Mouse (Mus musculus) cerebellum, postnatal 14 days (tissue): ENCODE measurements around the gene Poldip2.

Experiments used
- DNase-seq, 2 experiments: peaks; one replicate each; pipeline ENCODE4 v3.0.0; 2021; ENCODE audit warnings: mixed read lengths in 2 of 2

Gene Poldip2

DNA sequence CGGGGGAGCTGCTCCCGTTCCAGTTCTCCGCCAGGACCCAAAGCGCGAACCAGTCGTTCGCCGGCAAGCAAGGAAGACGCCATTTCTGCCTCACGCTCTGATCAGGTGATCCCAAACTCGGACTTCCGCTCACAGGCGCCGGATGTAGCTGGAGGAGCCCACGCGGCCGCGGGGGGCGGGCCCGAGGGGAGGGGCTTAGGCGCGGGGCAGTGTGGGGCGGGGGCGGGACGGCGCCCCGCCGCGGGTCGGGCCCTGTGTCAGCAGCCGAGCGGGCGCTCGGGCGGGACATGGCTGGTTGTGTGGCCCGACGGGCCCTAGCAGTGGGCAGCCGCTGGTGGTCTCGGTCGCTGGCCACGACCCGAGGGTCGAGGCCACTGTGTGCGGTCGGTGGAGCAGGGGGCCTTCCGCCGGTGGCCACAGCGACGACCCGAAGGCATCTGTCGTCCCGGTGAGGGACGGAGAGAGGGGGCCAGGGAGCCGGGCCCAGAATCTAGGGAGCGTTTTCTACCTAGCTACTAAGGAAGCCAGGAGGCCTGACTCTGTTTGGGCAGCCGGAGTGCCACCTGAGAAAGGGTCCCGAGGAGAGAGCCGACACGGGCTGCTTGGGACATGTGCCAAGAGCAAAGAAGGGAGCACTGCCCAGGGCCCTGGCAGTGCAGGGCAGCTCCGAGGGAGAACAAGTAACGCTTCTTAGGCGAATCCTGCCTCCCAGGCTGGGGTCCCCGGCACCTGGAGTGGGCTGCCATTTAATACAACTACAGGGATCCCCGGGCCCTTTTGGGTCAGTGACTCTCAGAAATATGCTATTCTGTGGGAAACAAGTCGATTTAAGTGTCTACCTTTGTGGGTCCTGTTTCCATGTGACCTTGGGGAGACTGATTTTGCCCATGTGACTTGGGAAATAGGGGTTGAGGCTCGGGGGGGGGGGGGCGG lies at the start of gene Poldip2, which contains the start of gene Tmem199:
Gene Poldip2 (plus strand): TSS at position 169 of the 933 bp plus-strand sequence.
Gene Tmem199 (minus strand): TSS at position 148 of the 933 bp plus-strand sequence.
- DNase-seq: peak; percentile 94

DNA sequence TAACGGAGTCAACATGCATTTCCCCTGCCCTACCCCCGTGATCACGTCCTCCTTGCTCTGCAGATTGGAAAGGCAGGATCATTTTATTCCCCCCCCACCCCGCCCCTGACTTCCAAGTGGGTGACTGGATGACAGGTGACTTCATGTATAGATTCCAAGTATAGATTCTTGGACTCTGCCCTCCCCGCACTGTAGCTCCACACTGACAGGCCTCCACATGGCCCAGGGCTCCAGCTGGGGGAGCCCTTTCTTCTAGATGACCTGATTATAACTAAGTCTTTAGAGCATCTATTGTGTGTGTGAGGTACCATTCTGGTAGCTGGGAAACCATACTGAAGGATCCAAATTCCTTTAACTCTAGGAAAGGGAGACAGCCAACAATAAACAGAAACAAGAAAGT lies 49.3 kb upstream of the Poldip2 start:
- no peak for DNase-seq

DNA sequence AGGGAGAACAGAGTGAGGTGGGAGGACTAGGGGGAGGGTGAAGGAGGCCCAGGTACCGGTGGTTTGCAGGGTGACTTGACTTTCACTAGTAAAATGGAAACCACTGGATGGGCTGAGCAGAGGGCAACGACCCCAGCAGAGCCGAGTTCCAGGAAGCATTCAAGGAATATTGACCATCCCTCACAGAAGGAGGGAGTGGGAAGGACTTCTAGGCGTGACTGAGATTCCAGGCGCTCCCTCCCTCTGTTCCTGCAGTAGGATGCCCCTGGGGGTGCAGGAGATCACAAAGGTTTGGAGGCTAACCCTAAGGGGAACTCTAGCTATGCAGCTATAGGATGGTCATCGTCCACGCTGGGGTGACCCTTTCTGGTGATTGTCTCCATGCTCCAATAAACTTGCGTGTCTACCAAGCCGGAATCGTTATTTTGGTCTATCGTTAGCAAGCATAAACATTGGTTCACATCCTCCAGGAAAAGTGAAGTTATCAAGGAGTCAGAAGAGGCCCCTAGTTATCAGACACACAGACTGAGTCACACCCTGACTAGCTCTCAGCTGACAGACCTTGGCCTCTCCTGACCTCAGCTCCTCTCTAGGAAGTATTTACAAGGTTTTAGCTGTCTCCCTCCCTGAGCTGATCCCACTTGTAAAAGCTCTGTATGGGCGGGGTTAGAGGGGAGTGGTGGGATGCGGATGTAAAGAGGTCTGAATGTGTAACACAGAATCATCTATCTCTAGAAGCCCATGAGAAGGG lies 48.5 kb upstream of the Poldip2 start:
- DNase-seq: no peak

DNA sequence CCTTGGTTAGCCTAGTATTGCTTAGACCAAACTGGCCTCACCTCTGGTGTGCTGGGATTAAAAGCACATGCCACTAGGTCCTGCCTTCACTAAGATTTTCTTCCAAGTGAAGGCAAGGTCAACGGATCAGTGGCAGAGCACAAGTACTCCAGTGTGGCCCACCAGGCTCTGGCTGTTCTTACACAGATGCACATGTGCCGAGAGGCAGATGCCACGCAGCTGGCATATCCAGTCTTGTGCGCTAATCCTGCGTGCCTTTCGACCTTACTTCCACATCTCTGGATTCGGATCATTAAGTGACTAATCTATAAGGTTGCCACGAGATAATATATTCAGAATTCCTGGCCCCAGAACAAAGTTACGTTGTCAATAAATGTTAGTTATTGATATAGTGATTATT lies 46.9 kb upstream of the Poldip2 start:
- DNase-seq: no peak

DNA sequence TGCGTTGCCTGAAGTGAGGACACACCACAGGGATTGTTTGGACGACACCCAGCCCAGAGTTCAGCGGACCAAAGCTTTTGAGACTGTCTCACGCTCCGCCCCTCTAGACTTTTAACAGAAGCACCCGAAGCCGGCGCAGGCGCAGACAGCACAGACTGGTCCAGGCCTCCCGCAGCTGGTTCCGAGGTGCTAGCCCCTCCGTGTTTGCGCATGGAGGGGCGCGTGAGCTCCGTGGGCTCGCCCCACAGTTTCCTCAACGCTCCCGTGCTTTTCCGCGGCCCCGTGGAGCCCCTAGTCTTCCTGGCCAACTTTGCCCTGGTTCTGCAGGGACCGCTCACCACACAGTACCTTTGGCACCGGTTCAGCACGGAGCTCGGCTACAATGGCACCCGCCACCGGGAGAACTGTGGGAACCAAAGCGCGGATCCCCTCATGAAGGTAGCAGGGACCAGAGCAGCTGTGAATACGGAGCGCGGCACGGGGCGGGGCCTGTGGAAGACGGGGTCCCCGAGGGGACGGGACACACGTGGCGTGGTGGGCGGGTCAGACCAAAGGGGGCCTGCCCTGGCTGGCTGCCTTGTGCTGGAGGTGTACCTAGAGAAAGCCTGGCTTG lies 46.3 kb upstream of the Poldip2 start, which contains the start of gene Slc46a1:
Gene Slc46a1 (plus strand): TSS at position 130 of the 613 bp plus-strand sequence.
- DNase-seq: peak; percentile 71 to 81

DNA sequence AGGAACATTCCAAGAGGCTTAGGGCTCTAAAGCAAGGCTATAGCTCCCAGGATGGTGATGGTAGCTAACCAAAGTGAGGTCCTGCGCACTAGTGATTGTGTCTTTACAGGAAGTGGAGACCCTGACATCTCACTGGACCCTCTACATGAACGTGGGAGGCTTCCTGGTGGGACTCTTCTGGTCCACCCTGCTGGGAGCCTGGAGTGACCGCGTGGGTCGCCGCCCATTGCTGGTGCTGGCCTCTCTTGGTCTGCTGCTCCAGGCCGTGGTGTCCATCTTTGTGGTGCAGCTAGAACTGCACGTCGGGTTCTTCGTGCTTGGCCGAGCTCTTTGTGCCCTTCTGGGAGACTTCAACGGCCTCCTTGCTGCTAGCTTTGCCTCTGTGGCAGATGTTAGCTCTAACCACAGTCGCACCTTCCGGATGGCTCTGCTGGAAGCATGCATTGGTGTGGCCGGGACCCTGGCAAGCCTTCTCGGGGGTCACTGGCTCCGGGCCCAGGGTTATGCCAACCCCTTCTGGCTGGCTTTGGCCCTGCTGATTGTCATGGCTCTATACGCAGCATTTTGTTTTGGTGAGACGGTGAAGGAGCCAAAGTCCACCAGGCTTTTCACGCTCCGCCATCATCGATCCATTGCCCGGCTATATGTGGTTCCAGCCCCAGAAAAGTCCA lies 45.6 kb upstream of the Poldip2 start:
- peak; percentile 40 to 53 for DNase-seq

DNA sequence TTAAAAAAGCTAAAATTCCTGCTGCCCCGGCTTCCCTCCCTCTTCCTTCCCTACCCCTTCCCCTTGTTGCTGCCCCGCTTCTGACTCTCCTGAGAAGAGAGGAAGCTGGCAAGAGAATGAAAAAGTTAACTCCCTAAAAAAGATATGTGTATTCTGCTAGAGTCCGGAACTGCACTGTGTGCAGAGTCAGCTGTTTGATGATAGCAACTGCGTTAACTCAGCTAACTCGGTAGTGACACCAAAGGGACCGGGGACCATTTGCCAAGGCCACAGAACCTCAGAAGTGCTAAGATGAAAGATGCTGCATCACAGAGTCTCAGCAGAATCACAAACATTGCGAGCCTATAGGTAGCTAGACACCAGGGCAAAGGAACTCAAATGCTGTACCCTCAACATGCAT lies 44.5 kb upstream of the Poldip2 start:
- no peak for DNase-seq

DNA sequence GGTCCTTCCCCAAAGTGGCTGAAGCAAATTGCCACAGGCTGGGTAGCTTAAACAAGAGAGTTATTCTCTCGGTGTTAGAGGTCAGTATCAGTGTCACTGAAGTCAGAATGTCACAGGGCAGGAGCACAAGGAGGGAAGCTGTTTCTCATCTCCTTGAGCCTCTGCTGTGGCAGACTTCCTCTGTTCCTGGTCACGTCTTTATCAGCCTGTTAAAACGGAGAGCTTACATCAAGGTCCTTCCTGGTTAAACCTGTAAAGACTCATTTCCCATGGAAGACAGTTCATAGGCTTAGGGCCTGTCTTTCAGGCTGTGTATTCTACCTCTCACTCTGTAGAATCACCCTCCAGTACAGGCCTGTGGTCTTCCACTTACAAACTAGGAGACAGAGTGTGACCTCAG lies 44.1 kb upstream of the Poldip2 start:
- no peak for DNase-seq

DNA sequence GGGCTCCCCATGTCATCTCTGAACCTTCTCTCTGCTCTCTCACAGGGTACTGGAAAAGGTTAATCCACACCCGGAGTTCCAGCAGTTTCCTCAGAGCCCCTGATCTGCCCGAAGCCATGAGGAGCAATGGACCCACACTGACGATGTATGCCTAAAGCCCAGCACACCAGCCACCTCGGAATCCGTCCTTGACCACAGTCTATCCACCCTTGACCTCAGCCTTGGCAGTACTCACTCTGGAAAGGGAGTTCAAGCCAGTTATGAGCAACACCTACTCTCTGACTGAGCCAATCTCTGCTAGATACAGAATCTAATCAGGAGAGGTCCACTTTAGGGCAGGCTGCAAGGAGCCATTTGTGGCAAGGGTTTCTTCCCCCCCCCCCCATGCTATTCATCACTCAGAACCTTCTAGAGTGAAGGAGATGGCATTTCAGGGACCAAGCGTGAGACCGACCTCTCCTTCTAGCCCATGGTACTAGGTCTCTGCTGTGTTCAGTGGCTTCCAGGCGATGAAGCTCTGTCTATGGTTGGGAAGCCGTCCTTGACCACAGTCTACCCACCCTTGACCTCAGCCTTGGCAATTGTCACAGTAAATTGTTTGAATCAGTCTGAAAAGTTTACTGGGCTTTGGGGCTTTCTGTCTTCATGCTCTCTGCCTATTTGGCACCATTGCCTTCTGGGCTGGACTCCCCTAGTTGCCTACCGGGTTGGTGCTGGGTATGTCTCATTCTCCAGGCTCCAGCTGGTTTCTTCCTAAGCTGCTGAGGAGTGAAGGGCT lies 40.5 kb upstream of the Poldip2 start:
- DNase-seq: no peak

DNA sequence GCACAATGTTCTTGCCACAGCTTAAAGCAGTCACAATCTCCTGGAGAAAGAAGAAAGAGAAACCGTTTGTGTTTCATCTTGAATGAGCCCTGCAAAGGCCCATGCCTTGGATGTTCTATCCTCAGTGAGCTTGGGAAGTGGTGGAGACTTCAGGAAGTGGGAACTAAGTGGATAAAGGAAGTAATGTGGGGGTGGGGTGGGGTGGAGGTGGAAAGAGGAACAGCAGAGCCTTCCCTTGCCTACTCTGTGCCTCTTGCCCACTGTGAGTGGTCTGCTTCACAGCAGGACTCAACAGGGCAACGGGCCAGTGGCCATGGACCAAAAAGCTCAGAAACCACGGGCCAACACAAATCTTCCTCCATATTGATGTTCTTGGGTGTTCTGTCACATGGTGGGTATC lies 36.7 kb upstream of the Poldip2 start:
- no peak for DNase-seq

DNA sequence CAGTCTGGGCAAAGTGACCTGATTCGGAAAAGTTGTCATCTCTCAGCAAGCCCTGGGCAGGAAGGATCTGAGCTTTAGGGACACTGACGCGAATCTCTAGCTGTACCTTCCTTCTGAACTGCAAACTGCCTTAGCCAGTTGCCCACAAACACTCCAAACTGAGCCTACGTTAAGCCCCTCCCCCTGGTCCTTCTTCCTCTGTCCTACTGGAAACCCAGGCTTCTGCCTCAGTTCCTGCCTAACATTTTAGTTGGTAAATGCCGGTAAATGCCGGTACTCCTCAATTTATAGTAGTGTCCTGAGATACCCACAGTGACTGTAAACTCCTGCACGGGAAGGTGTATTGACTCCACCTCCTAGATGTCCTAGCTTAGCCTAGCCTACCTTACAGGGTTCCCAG lies 28.4 kb upstream of the Poldip2 start:
- DNase-seq: no peak

DNA sequence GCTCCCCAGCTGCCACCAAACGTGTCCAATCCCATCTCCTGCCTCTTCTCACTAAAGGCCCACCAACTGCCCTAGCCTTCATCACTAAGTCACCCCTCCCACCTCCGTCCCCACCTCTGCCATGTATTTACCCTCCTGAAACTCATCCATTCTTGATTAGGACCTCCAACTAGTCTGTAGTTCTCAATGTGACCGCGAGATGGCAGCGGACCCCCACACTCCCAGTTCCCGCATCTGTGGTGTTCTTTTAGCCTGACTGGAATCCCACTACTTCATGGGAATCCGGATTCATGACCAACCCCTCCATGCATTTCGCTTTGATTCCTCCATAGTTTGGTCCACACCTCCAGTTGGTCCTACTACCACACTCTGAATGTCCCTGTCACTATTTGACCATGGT lies 23.8 kb upstream of the Poldip2 start:
- peak; percentile 93 to 94 for DNase-seq

DNA sequence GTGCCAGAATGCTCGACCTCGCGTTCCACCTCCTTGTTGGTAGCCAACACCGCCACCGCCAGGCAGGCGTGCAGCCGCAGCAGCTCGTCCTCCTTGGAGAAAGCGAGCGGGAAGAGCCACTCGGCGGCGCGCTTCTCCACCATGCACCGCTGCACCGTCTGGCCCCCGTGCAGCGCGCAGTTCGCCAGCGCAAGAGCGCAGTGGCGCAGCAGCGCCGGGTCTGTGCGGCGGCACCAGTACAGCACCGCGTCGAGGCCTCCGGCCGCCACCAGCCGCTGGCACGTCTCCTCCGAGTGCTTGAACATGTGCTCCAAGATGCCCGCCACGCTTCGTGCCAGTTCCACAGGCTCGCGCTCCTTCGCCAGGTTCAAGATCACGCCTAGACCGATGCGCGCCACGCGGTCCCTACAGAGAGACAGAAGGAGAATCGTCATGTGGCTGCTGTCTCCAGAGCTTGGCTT lies 21.2 kb upstream of the Poldip2 start:
- DNase-seq: peak; percentile 74 to 80

DNA sequence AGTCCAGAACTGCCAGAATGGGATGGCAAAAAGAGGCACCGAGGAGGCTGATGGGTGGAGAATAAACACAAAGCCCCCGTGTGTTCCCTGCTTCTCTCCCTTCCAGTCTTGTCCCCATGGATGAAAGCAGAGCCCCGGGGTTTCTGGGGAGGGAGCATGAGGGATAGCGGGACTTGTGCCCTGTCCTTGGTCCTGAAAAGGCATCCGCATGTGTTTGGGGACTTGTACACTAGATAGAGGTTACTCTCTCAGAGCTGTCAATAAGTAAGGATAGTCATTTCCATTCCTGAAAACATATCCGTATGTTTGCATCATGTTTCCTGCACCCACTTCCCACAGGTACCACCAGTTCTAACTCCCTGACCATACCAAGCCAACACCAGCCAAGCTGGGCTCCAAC lies 16.1 kb upstream of the Poldip2 start:
- DNase-seq: peak in 1 of 2 experiments; percentile 40

DNA sequence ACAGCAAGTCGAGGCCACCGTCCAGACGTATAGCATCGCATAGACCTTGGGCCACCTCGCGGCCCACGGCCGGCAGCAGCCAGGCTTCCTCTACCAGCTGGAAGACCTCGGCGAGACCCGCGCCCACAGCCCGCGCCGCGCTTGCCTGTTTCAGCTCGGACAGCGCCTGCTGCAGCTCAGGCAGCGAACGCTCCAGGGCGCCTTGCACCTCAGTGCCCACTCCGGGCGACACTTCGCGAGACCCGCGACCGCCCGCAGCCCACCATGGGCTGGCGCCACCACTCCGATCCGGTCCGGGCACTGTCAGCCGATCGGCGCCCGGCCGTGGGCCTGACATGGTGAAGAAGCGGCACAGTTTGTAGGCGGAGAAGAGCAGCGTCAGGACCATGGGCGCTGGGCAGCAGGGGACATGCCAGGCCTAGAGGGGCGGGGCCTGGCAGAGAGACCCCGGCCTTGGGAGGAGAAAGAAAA lies 14.9 kb upstream of the Poldip2 start:
- DNase-seq: peak in 1 of 2 experiments; percentile 79

DNA sequence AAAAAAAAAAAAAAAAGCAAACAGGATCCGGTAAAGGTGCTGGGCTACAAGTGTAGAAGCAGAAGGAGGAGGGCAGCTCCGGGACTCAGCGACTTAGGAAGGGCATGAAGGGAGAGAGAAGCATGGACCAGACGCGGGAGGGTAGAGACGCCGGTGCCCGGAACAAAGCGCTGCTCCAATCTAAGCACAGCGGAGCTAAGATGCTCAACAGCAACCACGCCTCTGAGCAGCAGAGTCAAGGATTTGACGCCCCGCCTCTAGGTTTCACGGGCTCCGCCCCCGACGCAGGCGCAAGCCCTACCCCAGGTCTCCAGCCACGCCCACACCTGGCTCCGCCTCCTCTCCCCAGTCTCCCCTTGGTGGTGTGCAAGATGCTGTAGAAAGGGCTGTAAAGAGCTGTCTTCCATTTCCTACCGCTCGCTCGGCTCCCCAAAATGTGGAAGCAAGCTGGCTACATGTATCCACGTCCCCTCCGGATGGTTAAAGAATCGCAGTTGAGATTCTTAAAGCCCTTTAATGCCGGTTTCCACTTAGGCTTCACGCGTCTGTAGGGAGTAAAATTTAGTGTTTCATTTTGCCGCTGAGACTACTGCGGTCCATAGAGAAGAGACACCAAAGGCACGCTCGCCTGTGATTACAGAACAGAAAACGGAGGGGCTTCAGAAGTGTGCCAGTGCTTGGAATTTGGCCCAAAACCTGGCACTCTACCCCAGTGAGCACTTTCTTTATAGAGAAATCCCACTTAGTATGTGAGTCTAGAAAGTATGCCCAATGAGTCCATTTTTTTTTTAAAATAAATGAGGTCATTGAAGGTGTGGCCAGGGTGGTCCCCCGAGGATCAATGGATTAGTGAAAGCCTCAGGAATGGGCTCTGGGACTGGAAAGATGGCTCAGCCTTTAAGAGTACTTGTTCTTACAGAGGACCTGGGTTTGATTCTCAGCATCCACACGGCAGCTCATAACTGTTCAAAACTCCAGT lies 14.2 kb upstream of the Poldip2 start, which contains the start of gene Sarm1:
Gene Sarm1 (minus strand): TSS at position 211 of the 979 bp plus-strand sequence.
- peak; percentile 99 for DNase-seq

DNA sequence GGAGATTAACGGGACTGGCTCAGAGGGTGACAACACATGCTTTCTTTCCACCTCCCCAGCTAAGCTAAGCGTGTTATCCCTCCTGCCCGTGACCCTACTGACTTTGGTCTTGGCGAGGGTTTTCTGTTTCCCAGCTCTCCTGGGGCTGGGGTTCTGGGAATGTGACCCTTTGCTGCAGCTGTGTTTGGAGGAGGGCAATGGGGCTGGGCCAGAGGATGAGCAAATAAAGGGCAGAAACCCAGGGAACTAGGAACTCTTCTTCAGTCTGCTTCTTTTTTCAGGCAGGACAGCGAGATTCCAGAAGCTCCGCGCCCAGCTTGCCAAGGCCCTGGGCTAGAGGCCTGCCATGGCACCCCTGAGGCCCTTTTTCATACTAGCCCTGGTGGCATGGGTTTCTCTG lies 13.0 kb upstream of the Poldip2 start, which contains the start of gene Vtn:
Gene Vtn (plus strand): TSS at position 88 of the 400 bp plus-strand sequence.
- DNase-seq: peak in 1 of 2 experiments; percentile 30

DNA sequence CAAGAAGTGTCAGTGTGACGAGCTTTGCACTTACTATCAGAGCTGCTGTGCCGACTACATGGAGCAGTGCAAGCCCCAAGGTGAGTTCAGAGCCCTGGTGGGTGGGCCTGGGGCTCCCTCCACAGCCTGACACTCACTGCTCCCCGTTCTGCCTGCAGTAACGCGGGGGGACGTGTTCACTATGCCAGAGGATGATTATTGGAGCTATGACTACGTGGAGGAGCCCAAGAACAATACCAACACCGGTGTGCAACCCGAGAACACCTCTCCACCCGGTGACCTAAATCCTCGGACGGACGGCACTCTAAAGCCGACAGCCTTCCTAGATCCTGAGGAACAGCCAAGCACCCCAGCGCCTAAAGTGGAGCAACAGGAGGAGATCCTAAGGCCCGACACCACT lies 12.4 kb upstream of the Poldip2 start:
- no peak for DNase-seq

DNA sequence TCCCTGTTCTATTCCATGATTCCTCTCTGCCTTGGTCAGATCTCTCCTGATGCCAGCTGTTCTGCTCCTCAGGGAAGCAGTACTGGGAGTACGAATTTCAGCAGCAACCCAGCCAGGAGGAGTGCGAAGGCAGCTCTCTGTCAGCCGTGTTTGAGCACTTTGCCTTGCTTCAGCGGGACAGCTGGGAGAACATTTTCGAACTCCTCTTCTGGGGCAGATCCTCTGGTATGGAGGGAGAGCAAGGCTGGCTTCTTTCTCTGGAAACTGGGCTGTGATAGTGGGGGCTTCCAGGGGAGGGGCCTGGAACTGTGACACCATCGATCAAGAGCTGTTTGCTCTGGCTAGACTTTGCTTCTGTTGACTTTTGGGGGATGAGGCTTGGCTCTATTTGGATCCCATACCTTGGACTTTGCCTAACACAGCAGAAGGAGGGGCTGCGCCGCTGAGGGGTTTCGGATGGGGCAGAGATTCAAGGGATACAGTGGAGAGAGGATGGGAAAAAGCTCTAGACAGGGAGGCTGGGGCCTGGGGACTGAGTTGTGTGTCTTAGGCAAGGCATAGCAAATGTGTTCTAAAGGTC lies 11.3 kb upstream of the Poldip2 start:
- DNase-seq: no peak

DNA sequence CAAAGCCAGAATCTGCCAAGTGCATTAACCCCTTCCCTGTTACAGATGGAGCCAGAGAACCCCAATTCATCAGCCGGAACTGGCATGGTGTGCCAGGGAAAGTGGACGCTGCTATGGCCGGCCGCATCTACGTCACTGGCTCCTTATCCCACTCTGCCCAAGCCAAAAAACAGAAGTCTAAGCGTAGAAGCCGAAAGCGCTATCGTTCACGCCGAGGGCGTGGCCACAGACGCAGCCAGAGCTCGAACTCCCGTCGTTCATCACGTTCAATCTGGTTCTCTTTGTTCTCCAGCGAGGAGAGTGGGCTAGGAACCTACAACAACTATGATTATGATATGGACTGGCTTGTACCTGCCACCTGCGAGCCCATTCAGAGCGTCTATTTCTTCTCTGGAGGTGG lies 10.5 kb upstream of the Poldip2 start:
- no peak for DNase-seq
